Mouse (Mus musculus) heart, postnatal 0 days (tissue): ENCODE data around the gene Gabarap.

Source experiments
- CTCF ChIP-seq: IDR thresholded peaks from 2 replicates; pipeline ENCODE4 v1.5.1; 2016; ENCODE audit warnings: antibody characterized with exemption, control low read depth, low read depth
- EP300 ChIP-seq: IDR thresholded peaks from 2 replicates; pipeline ENCODE4 v1.6.1; 2016; ENCODE audit warnings: antibody characterized with exemption, low read depth

- TF ChIP-seq CTCF (no peak), EP300 (no peak; the same call in 1 of the 2 replicates)
Measured at GRCm38 (mm10) chr11:69979827-69980195, 11.1 kb upstream of the Gabarap start.
